Mouse (Mus musculus) kidney, adult 2 months (tissue): ENCODE measurements around the gene Mmp11. TPM values are rescaled to one million over a fixed set of nuclear protein-coding genes. Genes with fewer than 3 reads are reported as not detected.

Source experiments
- DNase-seq: peaks from one replicate; pipeline ENCODE4 v3.0.0; 2021
- H3K27ac ChIP-seq: fragments of 200-500 bp; 2 replicates; pipeline ENCODE4 v1.5.1; 2012; ENCODE audit warnings: low read depth, low read length, control low read depth, inconsistent platforms; ENCODE audit not compliant: insufficient read depth
- H3K27me3 ChIP-seq: fragments of 200-500 bp; replicated peaks from 2 replicates; pipeline ENCODE4 v1.6.1; 2012; ENCODE audit warnings: mild to moderate bottlenecking, moderate library complexity, low read length, inconsistent platforms; ENCODE audit not compliant: control insufficient read depth, insufficient read depth
- H3K36me3 ChIP-seq: fragments of 200-500 bp; 2 replicates; pipeline ENCODE4 v1.6.1; 2012; ENCODE audit warnings: mild to moderate bottlenecking, moderate library complexity, low read length, inconsistent platforms; ENCODE audit not compliant: control insufficient read depth, insufficient read depth
- H3K4me1 ChIP-seq: fragments of 200-500 bp; 2 replicates; pipeline ENCODE4 v1.6.1; 2011; ENCODE audit warnings: low read length; ENCODE audit not compliant: control insufficient read depth, insufficient read depth
- H3K4me3 ChIP-seq: fragments of 200-500 bp; 2 replicates; pipeline ENCODE4 v1.5.1; 2011; ENCODE audit warnings: mild to moderate bottlenecking, low read depth, low read length, control low read depth; ENCODE audit not compliant: insufficient read depth
- CTCF ChIP-seq: fragments of 200-500 bp; conservative IDR thresholded peaks from 2 replicates; pipeline ENCODE4 v1.5.1; 2011; ENCODE audit warnings: low read depth, mild to moderate bottlenecking, control low read depth, low read length, moderate library complexity, mixed read lengths; ENCODE audit not compliant: insufficient read depth, insufficient read length
- POLR2A ChIP-seq: fragments of 200-500 bp; IDR thresholded peaks from one replicate; pipeline ENCODE4 v1.6.1; 2011; ENCODE audit warnings: low read depth, low read length, control low read depth
- WGBS: fragments of 180-500 bp; shearing (Covaris S2); methylation state at CpG from one replicate; pipeline ENCODE4 v1.1.7; 2018; 5-methylcytosine and 5-hydroxymethylcytosine counted together
- polyA plus RNA-seq: library from polyadenylated mRNA; depleted of rRNA; stranded (reverse); fragments of >200 nt; gene quantifications from 2 replicates; pipeline ENCODE4 v1.2.3, GENCODE M21; 2012

The Mmp11 gene
- polyA plus RNA-seq, 1 experiment, result 21.5 TPM

- WGBS, result 1% methylated on average over 13 of the region's 13 CpGs
- Histone ChIP-seq H3K4me1 (0 out of 2 replicates have a peak, but pooled peaks cover 5% of the 10 kb centered on the region), H3K36me3 (no peaks in the 10 kb centered on the region), H3K4me3 (peak overlapping the region; percentile 19; the same call in 1 of the 2 replicates), H3K27me3 (no peaks in the 10 kb centered on the region), H3K27ac (no peak overlapping the region)
- peak; percentile 65 for DNase-seq
- TF ChIP-seq CTCF, result peak; percentile 23; the same call in 1 of the 2 replicates
- no peak for TF ChIP-seq POLR2A
Measured at GRCm38 (mm10) chr10:75951424-75952050, 15.2 kb upstream of the Mmp11 start.

- Histone ChIP-seq H3K27ac (0 out of 2 replicates have a peak overlapping the region, but pooled peaks have one; percentile 2), H3K36me3 (no peaks in the 10 kb centered on the region), H3K4me3 (peak overlapping the region; percentile 27; the same call in 1 of the 2 replicates), H3K27me3 (no peaks in the 10 kb centered on the region), H3K4me1 (0 out of 2 replicates have a peak, but pooled peaks cover 5% of the 10 kb centered on the region)
- 14% methylated on average over 23 of the region's 23 CpGs for WGBS
- no peak for DNase-seq
- TF ChIP-seq POLR2A (no peak), CTCF (no peak)
Measured at GRCm38 (mm10) chr10:75950791-75951210, 14.5 kb upstream of the Mmp11 start.

GRCm38 (mm10) chr10:75949053-75950045 lies 13.1 kb upstream of the Mmp11 start:
- Histone ChIP-seq H3K27ac (peak overlapping the region; percentile 8; the same call in 1 of the 2 replicates), H3K4me3 (no peak overlapping the region), H3K36me3 (no peaks in the 10 kb centered on the region), H3K4me1 (0 out of 2 replicates have a peak, but pooled peaks cover 5% of the 10 kb centered on the region), H3K27me3 (no peaks in the 10 kb centered on the region)
- 70% methylated on average over 22 of the region's 22 CpGs for WGBS
- no peak for TF ChIP-seq CTCF
- DNase-seq, result peak; percentile 59

DNA sequence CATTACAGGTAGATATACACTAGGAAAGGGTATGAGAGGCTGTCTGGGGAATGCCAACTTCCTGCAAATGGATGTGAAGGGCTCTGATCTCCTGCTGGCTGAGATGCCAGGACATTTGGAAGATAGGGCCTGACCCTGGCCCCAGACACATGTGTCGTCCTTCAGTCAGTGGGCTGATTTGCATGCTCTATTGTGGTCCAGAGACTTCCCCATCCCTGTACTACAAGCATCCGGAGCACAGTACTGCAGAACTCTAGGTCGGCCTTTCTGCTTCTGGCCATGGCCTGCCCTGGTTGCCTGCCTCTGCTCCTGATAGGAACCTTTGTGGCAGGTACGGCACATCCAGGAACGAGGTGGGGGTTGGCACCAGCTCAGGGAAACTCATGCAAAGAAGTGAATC lies 11.8 kb upstream of the Mmp11 start:
- WGBS, result 89% methylated on average over 5 of the region's 5 CpGs
- no peak for DNase-seq
- H3K27ac ChIP-seq, result no peak overlapping the region
- no peaks in the 10 kb centered on the region for H3K36me3 ChIP-seq
- TF ChIP-seq POLR2A (no peak), CTCF (no peak)
- H3K4me3 ChIP-seq, result no peak overlapping the region
- 0 out of 2 replicates have a peak, but pooled peaks cover 5% of the 10 kb centered on the region for H3K4me1 ChIP-seq
- no peaks in the 10 kb centered on the region for H3K27me3 ChIP-seq

GRCm38 (mm10) chr10:75945896-75946295 lies 9.6 kb upstream of the Mmp11 start:
- Histone ChIP-seq H3K27me3 (no peaks in the 10 kb centered on the region), H3K4me1 (no peaks in the 10 kb centered on the region), H3K27ac (no peak overlapping the region), H3K36me3 (no peaks in the 10 kb centered on the region), H3K4me3 (no peak overlapping the region)
- WGBS, result 78% methylated on average over 7 of the region's 7 CpGs
- DNase-seq, result no peak
- no peak for TF ChIP-seq POLR2A
- TF ChIP-seq CTCF, result no peak

DNA sequence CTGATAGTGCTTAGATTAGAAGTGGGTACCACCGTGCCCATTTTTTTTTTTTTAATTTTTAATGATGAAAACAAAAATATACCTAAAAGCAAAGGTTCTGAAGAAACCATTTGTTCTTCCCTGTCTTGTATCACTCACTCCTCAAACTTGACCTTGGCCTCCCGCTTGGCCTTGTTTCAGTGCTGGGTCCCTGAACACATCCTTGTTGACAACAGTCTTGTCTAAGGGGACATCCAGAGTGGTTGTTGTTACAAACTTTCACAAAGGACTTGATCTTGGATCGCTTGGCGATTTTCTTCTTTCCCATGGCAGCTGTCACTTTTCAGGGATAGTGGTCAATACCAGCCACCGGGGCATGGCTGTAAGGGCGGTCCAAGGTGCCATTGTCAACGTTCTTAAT lies 8.9 kb upstream of the Mmp11 start:
- 93% methylated on average over 7 of the region's 7 CpGs for WGBS

More for the DNA sequence above, 8.9 kb upstream of the Mmp11 start:
- no peaks in the 10 kb centered on the region for H3K4me1 ChIP-seq
- H3K36me3 ChIP-seq, result no peaks in the 10 kb centered on the region
- no peak overlapping the region for H3K4me3 ChIP-seq
- no peaks in the 10 kb centered on the region for H3K27me3 ChIP-seq
- no peak overlapping the region for H3K27ac ChIP-seq
- TF ChIP-seq POLR2A (no peak), CTCF (no peak)
- DNase-seq, result no peak
